Mouse (Mus musculus) embryonic facial prominence, embryonic 14.5 days (tissue): ENCODE results near the gene Casp8. TPM values are rescaled to one million over a fixed set of nuclear protein-coding genes. Genes with fewer than 3 reads are reported as not detected.
"Not testable (repeated sequence)": the region's sequence is repeated elsewhere in the genome, so short reads cannot be mapped to it uniquely, and the experiment has no call there.

ENCODE experiments used
- ATAC-seq: fragments of 200-750 bp; cut with Nextera tagmentation; 2 replicates; pipeline ENCODE4 v1.8.0; 2017; ENCODE audit warnings: low read depth, moderate number of reproducible peaks, moderate TSS enrichment
- DNase-seq: peaks from one replicate; pipeline ENCODE4 v3.0.0-alpha.2; 2015; ENCODE audit warnings: low spot score
- H3K27ac ChIP-seq: fragments of 300-500 bp; sonication (generic); replicated peaks from 2 replicates; pipeline ENCODE4 v1.5.1; 2014; ENCODE audit warnings: low read depth, mild to moderate bottlenecking, low read length, moderate library complexity
- H3K27me3 ChIP-seq: fragments of 300-500 bp; sonication (generic); replicated peaks from 2 replicates; pipeline ENCODE4 v1.6.1; 2014; ENCODE audit warnings: low read length; ENCODE audit not compliant: control insufficient read depth, insufficient read depth
- H3K36me3 ChIP-seq: fragments of 300-500 bp; sonication (generic); 2 replicates; pipeline ENCODE4 v1.6.1; 2014; ENCODE audit warnings: low read length, mixed read lengths; ENCODE audit not compliant: control insufficient read depth, insufficient read depth
- H3K4me1 ChIP-seq: fragments of 300-500 bp; sonication (generic); 2 replicates; pipeline ENCODE4 v1.6.1; 2014; ENCODE audit warnings: antibody characterized with exemption, low read length; ENCODE audit not compliant: control insufficient read depth, insufficient read depth
- H3K4me2 ChIP-seq: fragments of 300-500 bp; sonication (generic); 2 replicates; pipeline ENCODE4 v1.6.1; 2014; ENCODE audit warnings: low read depth, mild to moderate bottlenecking, low read length, moderate library complexity, mixed read lengths
- H3K4me3 ChIP-seq: fragments of 300-500 bp; sonication (generic); 2 replicates; pipeline ENCODE4 v1.5.1; 2014; ENCODE audit warnings: low read depth, mild to moderate bottlenecking, low read length
- H3K9ac ChIP-seq: fragments of 300-500 bp; sonication (generic); 2 replicates; pipeline ENCODE4 v1.6.1; 2014; ENCODE audit warnings: low read depth, mild to moderate bottlenecking, low read length, moderate library complexity, mixed read lengths
- H3K9me3 ChIP-seq: fragments of 300-500 bp; sonication (generic); 2 replicates; pipeline ENCODE4 v1.6.1; 2016; ENCODE audit warnings: low read length; ENCODE audit not compliant: control insufficient read depth
- WGBS: fragments of 180-500 bp; shearing (Covaris S2); extraction: QIAGEN DNeasy Blood & Tissue Kit; methylation state at CpG from one replicate; pipeline ENCODE4 v1.1.7; 2014; 5-methylcytosine and 5-hydroxymethylcytosine counted together
- polyA plus RNA-seq: library from polyadenylated mRNA; unstranded; fragments of >200 nt; fragmentation: Nextera tagmentation; extraction: Ambion mirVana; gene quantifications from 2 replicates; pipeline ENCODE4 v1.2.1, GENCODE M21; 2014

Casp8 gene
- polyA plus RNA-seq, 1 experiment from 2014 or later: 23.3 TPM

DNA sequence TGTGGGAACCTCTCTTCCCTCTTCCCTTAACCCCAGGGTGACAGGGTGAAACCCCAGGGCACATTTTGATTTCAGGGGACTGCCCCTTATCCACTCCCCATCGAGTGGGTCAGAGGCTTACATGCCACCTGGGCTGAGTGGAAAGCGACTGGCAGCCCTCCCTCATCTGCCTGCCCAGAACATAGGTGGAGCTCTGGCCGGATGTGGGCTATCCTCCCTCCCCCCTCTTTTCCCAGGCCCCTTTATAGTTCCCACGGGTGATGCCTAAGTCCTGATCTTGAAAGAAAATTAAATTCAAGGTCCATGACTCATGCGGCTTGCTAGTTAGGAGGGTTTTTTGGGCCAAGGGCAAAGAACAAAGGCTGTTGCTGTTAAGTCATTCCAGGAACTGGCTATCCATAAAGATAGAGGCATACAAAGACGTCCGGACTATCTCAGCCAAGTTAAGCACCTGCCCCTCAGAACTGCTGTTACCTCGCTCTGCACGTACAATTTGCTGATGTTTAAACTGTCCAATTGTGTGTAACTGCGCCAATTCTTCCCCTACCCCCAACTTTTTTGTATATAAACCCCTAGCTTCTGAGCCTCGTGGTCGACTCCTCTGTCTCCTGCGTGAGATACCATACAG is 64.7 kb downstream of the Casp8 start:
- not testable (repeated sequence) for H3K4me3 ChIP-seq, ATAC-seq, H3K4me2 ChIP-seq, H3K9ac ChIP-seq, H3K4me1 ChIP-seq, H3K27me3 ChIP-seq, H3K9me3 ChIP-seq, H3K36me3 ChIP-seq, H3K27ac ChIP-seq, DNase-seq
- WGBS: 71% methylated on average over 13 of the region's 13 CpGs

DNA sequence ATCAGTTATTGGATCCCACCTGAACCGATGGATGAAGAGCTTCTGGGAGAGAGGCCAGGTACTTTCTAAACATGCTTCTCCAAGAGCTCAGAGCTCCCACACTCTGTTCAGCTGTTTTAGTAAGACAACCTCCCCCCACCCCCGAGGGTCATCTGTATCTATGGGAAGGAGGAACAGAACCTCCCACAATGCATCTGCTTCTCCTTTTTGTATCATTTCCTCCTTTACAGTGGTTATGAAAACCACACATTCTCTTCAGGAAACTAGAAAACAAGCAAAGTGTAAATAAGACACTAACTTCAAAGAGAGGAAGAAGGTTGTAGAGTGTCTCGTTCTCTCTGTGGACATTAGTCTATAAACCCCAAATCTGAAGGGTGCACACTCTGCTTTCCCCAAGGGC is 65.4 kb downstream of the Casp8 start:
- not testable (repeated sequence) for ATAC-seq, DNase-seq, H3K9ac ChIP-seq, H3K4me3 ChIP-seq, H3K4me1 ChIP-seq, H3K27ac ChIP-seq, H3K36me3 ChIP-seq, H3K4me2 ChIP-seq, H3K27me3 ChIP-seq, H3K9me3 ChIP-seq
- 73% methylated on average over 3 of the region's 3 CpGs for WGBS

DNA sequence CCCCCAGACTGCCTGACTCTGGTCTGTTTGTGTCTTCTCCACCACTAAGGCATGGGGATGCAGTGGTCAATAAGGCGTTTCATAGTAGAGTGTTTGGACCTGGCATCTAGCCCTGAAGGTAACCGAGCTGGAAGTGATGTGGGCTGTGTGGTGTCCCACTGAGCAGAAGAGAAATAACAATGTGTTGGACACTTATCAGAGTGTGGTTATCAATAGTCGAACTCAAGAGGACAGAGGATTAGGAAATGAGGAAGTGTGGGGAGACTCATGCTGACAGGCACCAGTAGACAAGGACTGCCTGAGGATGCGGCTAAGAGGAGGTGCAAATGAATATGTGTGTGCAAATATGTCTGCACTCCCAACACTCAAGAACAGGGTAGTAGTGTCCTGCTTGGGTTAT is 81.3 kb downstream of the Casp8 start:
- not testable (repeated sequence) for H3K9me3 ChIP-seq, H3K4me3 ChIP-seq, H3K27me3 ChIP-seq, H3K27ac ChIP-seq, H3K36me3 ChIP-seq, H3K4me2 ChIP-seq, DNase-seq, H3K9ac ChIP-seq, ATAC-seq, H3K4me1 ChIP-seq
- WGBS: 91% methylated on average over 4 of the region's 4 CpGs

DNA sequence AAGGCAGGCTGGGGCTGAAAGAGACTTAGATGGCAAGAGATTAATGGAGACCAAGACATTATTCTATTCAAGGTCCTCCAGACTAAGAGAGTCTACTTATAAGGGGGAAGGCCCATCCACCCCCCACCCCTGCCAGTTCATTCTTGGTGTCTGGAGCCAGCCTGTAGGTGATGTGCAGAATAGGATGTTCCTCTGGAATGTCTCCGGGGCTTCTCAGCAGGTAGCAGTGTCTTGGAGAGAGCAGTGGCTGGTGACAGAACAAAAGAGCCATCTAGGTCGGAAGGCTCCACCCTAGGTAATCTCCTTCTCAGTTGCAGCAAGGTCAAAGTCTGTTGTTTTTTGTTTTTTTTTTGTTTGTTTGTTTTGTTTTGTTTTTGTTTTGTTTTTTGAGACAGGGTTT is 84.1 kb downstream of the Casp8 start:
- not testable (repeated sequence) for H3K4me2 ChIP-seq, H3K36me3 ChIP-seq, H3K27me3 ChIP-seq, H3K4me3 ChIP-seq, H3K4me1 ChIP-seq, H3K27ac ChIP-seq, H3K9ac ChIP-seq, H3K9me3 ChIP-seq, ATAC-seq, DNase-seq
- WGBS: 89% methylated on average over 2 of the region's 2 CpGs

DNA sequence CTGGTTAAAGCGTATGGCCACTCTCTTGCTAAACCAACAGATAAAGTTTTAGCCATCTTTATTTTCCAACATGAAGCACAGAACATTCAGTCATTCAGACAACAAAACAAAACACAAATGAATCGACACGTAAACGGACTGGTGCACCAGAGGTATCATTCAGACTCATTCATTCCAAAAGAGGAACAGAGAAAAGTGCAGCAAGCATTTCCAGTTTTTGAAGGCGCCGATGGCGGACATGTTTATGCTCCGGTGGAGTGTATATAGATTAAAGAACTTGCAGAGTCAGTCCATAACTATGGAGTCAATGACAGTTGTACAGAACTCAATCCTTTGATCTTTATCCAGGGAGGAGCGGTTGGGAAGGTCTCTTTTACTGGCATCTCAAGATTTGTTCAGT is 88.1 kb downstream of the Casp8 start:
- not testable (repeated sequence) for ATAC-seq, H3K36me3 ChIP-seq, DNase-seq, H3K9ac ChIP-seq, H3K27me3 ChIP-seq, H3K4me2 ChIP-seq, H3K4me3 ChIP-seq, H3K4me1 ChIP-seq, H3K9me3 ChIP-seq, H3K27ac ChIP-seq
- WGBS: 87% methylated on average over 9 of the region's 9 CpGs

DNA sequence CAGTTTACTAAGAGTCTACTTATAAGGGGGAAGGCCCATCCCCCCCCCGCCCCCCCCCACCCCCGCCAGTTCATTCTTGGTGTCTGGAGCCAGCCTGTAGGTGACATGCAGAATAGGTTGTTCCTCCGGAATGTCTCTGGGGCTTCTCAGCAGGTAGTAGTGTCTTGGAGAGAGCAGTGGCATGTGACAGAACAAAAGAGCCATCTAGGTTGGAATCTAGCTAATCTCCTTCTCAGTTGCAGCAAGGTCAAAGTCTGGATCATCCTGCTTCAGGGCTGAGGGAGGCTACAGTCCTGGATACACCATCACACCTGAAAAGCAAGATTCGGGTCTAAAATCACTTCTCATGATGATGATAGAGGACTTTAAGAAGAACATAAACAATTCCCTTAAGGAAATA is 90.5 kb downstream of the Casp8 start:
- H3K27me3 ChIP-seq: no peaks in the 10 kb centered on the region
- no peak overlapping the region for H3K27ac ChIP-seq
- no peak for ATAC-seq
- no peaks in the 10 kb centered on the region for H3K9me3 ChIP-seq
- no peaks in the 10 kb centered on the region for H3K36me3 ChIP-seq
- no peaks in the 10 kb centered on the region for H3K4me1 ChIP-seq
- no peak overlapping the region for H3K9ac ChIP-seq
- H3K4me3 ChIP-seq: no peak overlapping the region
- DNase-seq: no peak
- no peak overlapping the region for H3K4me2 ChIP-seq
- 90% methylated on average over 4 of the region's 4 CpGs for WGBS

DNA sequence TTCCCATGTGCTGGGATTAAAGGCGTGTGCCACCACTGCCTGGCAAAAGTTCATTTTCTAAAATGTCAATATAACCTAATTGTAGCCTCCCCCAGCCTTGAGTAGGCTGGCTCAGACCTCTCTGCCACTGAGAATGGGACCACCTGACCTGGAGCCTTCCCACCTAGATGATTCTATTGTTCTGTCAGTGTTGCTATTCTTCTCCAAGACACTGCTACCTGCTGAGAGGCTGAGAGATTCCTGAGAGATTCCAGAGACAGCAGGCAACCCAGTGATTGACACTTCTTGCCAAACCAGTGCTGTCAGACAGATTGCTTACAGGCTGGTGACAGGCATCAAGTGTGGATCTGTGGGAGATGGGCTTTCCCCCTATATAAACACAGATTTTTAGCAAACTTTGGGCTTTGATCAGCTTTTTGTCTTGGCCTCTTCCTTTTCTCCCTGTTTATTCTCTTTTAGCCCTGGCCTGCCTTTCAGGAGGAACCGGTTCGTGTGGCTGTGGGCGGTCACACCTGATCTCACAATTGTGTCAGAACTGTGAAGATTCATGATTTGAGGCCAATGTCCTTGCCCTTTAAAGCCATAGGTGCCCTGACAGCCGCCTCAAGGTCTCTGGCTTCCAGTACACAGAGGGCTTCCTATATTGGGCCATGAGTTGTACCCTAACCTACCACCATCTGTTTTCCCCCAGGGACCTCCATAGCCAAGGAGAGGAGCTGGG is 94.8 kb downstream of the Casp8 start:
- H3K9ac ChIP-seq: no peak overlapping the region
- H3K4me1 ChIP-seq: no peaks in the 10 kb centered on the region
- H3K4me3 ChIP-seq: no peak overlapping the region
- H3K27me3 ChIP-seq: no peaks in the 10 kb centered on the region
- WGBS: 61% methylated on average over 5 of the region's 5 CpGs
- no peaks in the 10 kb centered on the region for H3K9me3 ChIP-seq
- H3K27ac ChIP-seq: no peak overlapping the region
- no peaks in the 10 kb centered on the region for H3K36me3 ChIP-seq
- H3K4me2 ChIP-seq: no peak overlapping the region
- 0 out of 2 replicates have a peak, but pooled peaks have one; percentile 37 for ATAC-seq
- peak; percentile 33 for DNase-seq

DNA sequence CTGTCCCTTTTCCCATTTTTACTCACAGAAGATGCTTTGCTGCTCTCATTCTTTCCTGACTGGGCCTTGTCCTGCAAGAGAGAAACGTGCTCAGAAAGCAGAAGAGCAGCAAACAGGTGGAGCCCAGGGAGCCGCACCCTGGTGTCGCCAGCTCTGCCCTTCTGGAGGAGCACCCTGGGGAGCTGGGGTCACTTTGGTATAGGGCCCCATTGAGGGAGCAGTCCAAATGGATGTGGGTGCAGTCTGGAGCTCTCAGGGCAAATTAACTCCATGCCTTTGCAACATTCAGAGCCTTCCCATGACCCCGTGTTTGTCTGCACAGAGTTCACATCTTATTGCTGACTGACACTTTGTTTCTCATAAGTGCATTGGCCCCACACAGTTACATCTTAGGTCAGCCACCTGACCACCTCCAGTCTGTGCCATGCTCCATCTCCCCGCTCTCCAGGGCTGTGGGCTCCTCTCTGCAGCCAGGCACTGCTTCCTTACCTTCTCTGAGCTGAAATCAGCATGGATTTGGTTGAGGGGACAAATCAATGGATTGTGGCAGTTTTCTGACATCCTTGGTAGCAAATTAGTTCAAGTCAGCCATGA is 95.6 kb downstream of the Casp8 start:
- H3K36me3 ChIP-seq, H3K27me3 ChIP-seq: not testable (repeated sequence)

More for the DNA sequence above, 95.6 kb downstream of the Casp8 start:
- H3K4me2 ChIP-seq, H3K4me3 ChIP-seq, H3K9me3 ChIP-seq, H3K27ac ChIP-seq, DNase-seq, H3K9ac ChIP-seq, H3K4me1 ChIP-seq, ATAC-seq: not testable (repeated sequence)
- 75% methylated on average over 4 of the region's 5 CpGs for WGBS
